Mouse (Mus musculus) frontal cortex, adult (tissue): ENCODE results near the gene Sufu.

ENCODE experiments used
- ATAC-seq: cut with Nextera tagmentation; 2 replicates; pipeline ENCODE4 v1.9.2; 2017; ENCODE audit warnings: mild to moderate bottlenecking, moderate library complexity, mixed read lengths; ENCODE audit not compliant: low TSS enrichment

Gene Sufu

GRCm38 (mm10) chr19:46433712-46434111 is 37.0 kb downstream of the Sufu start:
- ATAC-seq, result no peak

GRCm38 (mm10) chr19:46434148-46434547 is 37.5 kb downstream of the Sufu start:
- ATAC-seq, result no peak

GRCm38 (mm10) chr19:46434591-46434990 is 37.9 kb downstream of the Sufu start:
- no peak for ATAC-seq

GRCm38 (mm10) chr19:46435492-46435891 is 38.8 kb downstream of the Sufu start:
- no peak for ATAC-seq

- no peak for ATAC-seq
Observed at GRCm38 (mm10) chr19:46443509-46443908, 46.8 kb downstream of the Sufu start.

GRCm38 (mm10) chr19:46444209-46444608 is 47.5 kb downstream of the Sufu start:
- peak; percentile 79 for ATAC-seq

- ATAC-seq, result no peak
Observed at GRCm38 (mm10) chr19:46445641-46446040, 48.9 kb downstream of the Sufu start.

GRCm38 (mm10) chr19:46446436-46447020 is 49.8 kb downstream of the Sufu start:
- no peak for ATAC-seq

GRCm38 (mm10) chr19:46447110-46447509 is 50.4 kb downstream of the Sufu start:
- no peak for ATAC-seq

- ATAC-seq, result 0 out of 2 replicates have a peak, but pooled peaks have one; percentile 28
Observed at GRCm38 (mm10) chr19:46447911-46448310, 51.2 kb downstream of the Sufu start.

GRCm38 (mm10) chr19:46449261-46450005 is 52.7 kb downstream of the Sufu start:
- ATAC-seq, result no peak

GRCm38 (mm10) chr19:46452052-46452827 is 55.5 kb downstream of the Sufu start:
- ATAC-seq, result peak; percentile 74

GRCm38 (mm10) chr19:46452916-46453315 is 56.2 kb downstream of the Sufu start:
- ATAC-seq, result no peak

GRCm38 (mm10) chr19:46454126-46454880 is 57.6 kb downstream of the Sufu start:
- no peak for ATAC-seq

GRCm38 (mm10) chr19:46455032-46455431 is 58.3 kb downstream of the Sufu start:
- ATAC-seq, result no peak

GRCm38 (mm10) chr19:46455556-46455955 is 58.9 kb downstream of the Sufu start:
- no peak for ATAC-seq

- ATAC-seq, result no peak
Observed at GRCm38 (mm10) chr19:46456018-46456735, 59.5 kb downstream of the Sufu start.

GRCm38 (mm10) chr19:46457798-46458197 is 61.1 kb downstream of the Sufu start:
- ATAC-seq, result no peak

GRCm38 (mm10) chr19:46459256-46459655 is 62.6 kb downstream of the Sufu start:
- ATAC-seq, result no peak

- no peak for ATAC-seq
Observed at GRCm38 (mm10) chr19:46459889-46460288, 63.2 kb downstream of the Sufu start.

GRCm38 (mm10) chr19:46462574-46462973 is 65.9 kb downstream of the Sufu start:
- ATAC-seq, result no peak
